1 mouse cellular context compared by ENCODE assay signal in genomic region chr2:57213364-57213763, GRCm38 (mm10).
TF ChIP-seq lines count a peak whose summit lies in the region.

No protein-coding gene starts in this region.

TF ChIP-seq in MEL, 35 proteins besides CTCF, POLR2A, EP300 and RAD21 (continued from another document):
- peak; percentile 21; the same call in 1 of the 2 replicates for TF ChIP-seq MYB (IDR thresholded peaks at IDR 0.05; ENCODE audit: low read depth, low read length)
TF ChIP-seq in MEL: peak in this region for 6.
